Mouse (Mus musculus): ENCODE data around the gene Rdm1. TPM values are rescaled to one million over a fixed set of nuclear protein-coding genes. Genes with fewer than 3 reads are reported as not detected.
"Not testable (repeated sequence)": the region's sequence is repeated elsewhere in the genome, so short reads cannot be mapped to it uniquely, and the experiment has no call there.

The Rdm1 gene
- polyA plus RNA-seq, 1 experiment from 2014 or later: 40.8 TPM

GRCm38 (mm10) chr11:101628733-101629417, 1.9 kb downstream of the Rdm1 start:
- 59% methylated on average over 4 of the region's 5 CpGs for WGBS

GRCm38 (mm10) chr11:101635660-101636059, 8.7 kb downstream of the Rdm1 start:
- no peak overlapping the region for H3K4me2 ChIP-seq (ENCODE audit: low read depth, low read length)
- no peak overlapping the region for H3K9ac ChIP-seq (ENCODE audit: low read length)
- WGBS: 78% methylated on average over 10 of the region's 10 CpGs
- H3K4me3 ChIP-seq (replicated peaks; ENCODE audit: low read length): no peak overlapping the region
- no peaks in the 10 kb centered on the region for H3K27me3 ChIP-seq (ENCODE audit: control insufficient read depth, insufficient read depth, low read length)
- no peaks in the 10 kb centered on the region for H3K9me3 ChIP-seq (replicated peaks; ENCODE audit: control insufficient read depth, low read length)
- ATAC-seq (ENCODE audit: insufficient read depth, low FRiP score): no peak
- no peaks in the 10 kb centered on the region; the same call in 1 of the 2 replicates for H3K36me3 ChIP-seq (ENCODE audit: control insufficient read depth, insufficient read depth, low read length)
- no peak overlapping the region for H3K27ac ChIP-seq (ENCODE audit: low read length)
- no peaks in the 10 kb centered on the region for H3K4me1 ChIP-seq (ENCODE audit: control insufficient read depth, insufficient read depth, low read length)

More at GRCm38 (mm10) chr11:101628733-101629417, 1.9 kb downstream of the Rdm1 start:
- not testable (repeated sequence) for H3K9ac ChIP-seq (ENCODE audit: low read length); ATAC-seq (ENCODE audit: insufficient read depth, low FRiP score); H3K27ac ChIP-seq (ENCODE audit: low read length); H3K27me3 ChIP-seq (ENCODE audit: control insufficient read depth, insufficient read depth, low read length); H3K36me3 ChIP-seq (ENCODE audit: control insufficient read depth, insufficient read depth, low read length); H3K9me3 ChIP-seq (replicated peaks; ENCODE audit: control insufficient read depth, low read length); H3K4me1 ChIP-seq (ENCODE audit: control insufficient read depth, insufficient read depth, low read length)
- peak overlapping the region; percentile 66 for H3K4me3 ChIP-seq (replicated peaks; ENCODE audit: low read length)
- peak overlapping the region; percentile 88 for H3K4me2 ChIP-seq (ENCODE audit: low read depth, low read length)

GRCm38 (mm10) chr11:101639761-101640160, 12.8 kb downstream of the Rdm1 start:
- H3K27me3 ChIP-seq (ENCODE audit: control insufficient read depth, insufficient read depth, low read length): no peaks in the 10 kb centered on the region
- WGBS: 89% methylated on average over 4 of the region's 4 CpGs
- no peak overlapping the region for H3K27ac ChIP-seq (ENCODE audit: low read length)
- no peak overlapping the region for H3K9ac ChIP-seq (ENCODE audit: low read length)
- no peaks in the 10 kb centered on the region for H3K36me3 ChIP-seq (ENCODE audit: control insufficient read depth, insufficient read depth, low read length)
- 0 out of 2 replicates have a peak, but pooled peaks cover 2% of the 10 kb centered on the region for H3K4me1 ChIP-seq (ENCODE audit: control insufficient read depth, insufficient read depth, low read length)
- no peaks in the 10 kb centered on the region for H3K9me3 ChIP-seq (replicated peaks; ENCODE audit: control insufficient read depth, low read length)
- H3K4me2 ChIP-seq (ENCODE audit: low read depth, low read length): no peak overlapping the region
- no peak for ATAC-seq (ENCODE audit: insufficient read depth, low FRiP score)
- H3K4me3 ChIP-seq (replicated peaks; ENCODE audit: low read length): no peak overlapping the region

- peak; percentile 72 for ATAC-seq (ENCODE audit: insufficient read depth, low FRiP score)
- H3K4me1 ChIP-seq (ENCODE audit: control insufficient read depth, insufficient read depth, low read length): not testable (repeated sequence)
- H3K9ac ChIP-seq (ENCODE audit: low read length): peak overlapping the region; percentile 66
Measured at GRCm38 (mm10) chr11:101640857-101641709, 14.1 kb downstream of the Rdm1 start.

GRCm38 (mm10) chr11:101641710-101642642, 15.0 kb downstream of the Rdm1 start:
- H3K9me3 ChIP-seq (replicated peaks; ENCODE audit: control insufficient read depth, low read length); H3K36me3 ChIP-seq (ENCODE audit: control insufficient read depth, insufficient read depth, low read length); H3K4me1 ChIP-seq (ENCODE audit: control insufficient read depth, insufficient read depth, low read length); H3K9ac ChIP-seq (ENCODE audit: low read length); H3K27me3 ChIP-seq (ENCODE audit: control insufficient read depth, insufficient read depth, low read length): not testable (repeated sequence)
- H3K27ac ChIP-seq (ENCODE audit: low read length): peak overlapping the region; percentile 70
- peak; percentile 85 for ATAC-seq (ENCODE audit: insufficient read depth, low FRiP score)
- 5% methylated on average over 13 of the region's 26 CpGs for WGBS
- H3K4me3 ChIP-seq (replicated peaks; ENCODE audit: low read length): peak overlapping the region; percentile 38; the same call in 1 of the 2 replicates
- H3K4me2 ChIP-seq (ENCODE audit: low read depth, low read length): 0 out of 2 replicates have a peak overlapping the region, but pooled peaks have one; percentile 50

More at GRCm38 (mm10) chr11:101640857-101641709, 14.1 kb downstream of the Rdm1 start:
- peak overlapping the region; percentile 38 for H3K4me3 ChIP-seq (replicated peaks; ENCODE audit: low read length)
- WGBS: 4% methylated on average over 53 of the region's 53 CpGs
- not testable (repeated sequence) for H3K27me3 ChIP-seq (ENCODE audit: control insufficient read depth, insufficient read depth, low read length); H3K36me3 ChIP-seq (ENCODE audit: control insufficient read depth, insufficient read depth, low read length); H3K9me3 ChIP-seq (replicated peaks; ENCODE audit: control insufficient read depth, low read length)
- peak overlapping the region; percentile 70 for H3K27ac ChIP-seq (ENCODE audit: low read length)
- H3K4me2 ChIP-seq (ENCODE audit: low read depth, low read length): peak overlapping the region; percentile 50

GRCm38 (mm10) chr11:101642931-101643330, 15.9 kb downstream of the Rdm1 start:
- Histone ChIP-seq H3K9ac (ENCODE audit: low read length) (no peak overlapping the region), H3K27me3 (ENCODE audit: control insufficient read depth, insufficient read depth, low read length) (no peaks in the 10 kb centered on the region), H3K4me3 (replicated peaks; ENCODE audit: low read length) (no peak overlapping the region), H3K4me1 (ENCODE audit: control insufficient read depth, insufficient read depth, low read length) (0 out of 2 replicates have a peak, but pooled peaks cover 2% of the 10 kb centered on the region), H3K36me3 (ENCODE audit: control insufficient read depth, insufficient read depth, low read length) (no peaks in the 10 kb centered on the region), H3K9me3 (replicated peaks; ENCODE audit: control insufficient read depth, low read length) (no peaks in the 10 kb centered on the region), H3K4me2 (ENCODE audit: low read depth, low read length) (no peak overlapping the region), H3K27ac (ENCODE audit: low read length) (no peak overlapping the region)
- 46% methylated on average over 5 of the region's 5 CpGs for WGBS
- ATAC-seq (ENCODE audit: insufficient read depth, low FRiP score): no peak

GRCm38 (mm10) chr11:101644591-101644990, 17.6 kb downstream of the Rdm1 start:
- H3K27me3 ChIP-seq (ENCODE audit: control insufficient read depth, insufficient read depth, low read length): no peaks in the 10 kb centered on the region
- no peak for ATAC-seq (ENCODE audit: insufficient read depth, low FRiP score)
- H3K4me3 ChIP-seq (replicated peaks; ENCODE audit: low read length): no peak overlapping the region
- H3K9ac ChIP-seq (ENCODE audit: low read length): no peak overlapping the region
- no peaks in the 10 kb centered on the region for H3K9me3 ChIP-seq (replicated peaks; ENCODE audit: control insufficient read depth, low read length)
- WGBS: 51% methylated on average over 3 of the region's 3 CpGs
- 0 out of 2 replicates have a peak, but pooled peaks cover 2% of the 10 kb centered on the region for H3K4me1 ChIP-seq (ENCODE audit: control insufficient read depth, insufficient read depth, low read length)
- H3K4me2 ChIP-seq (ENCODE audit: low read depth, low read length): no peak overlapping the region
- H3K36me3 ChIP-seq (ENCODE audit: control insufficient read depth, insufficient read depth, low read length): no peaks in the 10 kb centered on the region
- H3K27ac ChIP-seq (ENCODE audit: low read length): no peak overlapping the region

- H3K9ac ChIP-seq (ENCODE audit: low read length); ATAC-seq (ENCODE audit: insufficient read depth, low FRiP score); H3K4me2 ChIP-seq (ENCODE audit: low read depth, low read length); H3K4me3 ChIP-seq (replicated peaks; ENCODE audit: low read length); H3K27me3 ChIP-seq (ENCODE audit: control insufficient read depth, insufficient read depth, low read length); H3K36me3 ChIP-seq (ENCODE audit: control insufficient read depth, insufficient read depth, low read length); H3K9me3 ChIP-seq (replicated peaks; ENCODE audit: control insufficient read depth, low read length); H3K4me1 ChIP-seq (ENCODE audit: control insufficient read depth, insufficient read depth, low read length): not testable (repeated sequence)
- WGBS: 0% methylated on average over 4 of the region's 4 CpGs
- H3K27ac ChIP-seq (ENCODE audit: low read length): peak overlapping the region; percentile 46; the same call in 1 of the 2 replicates
Measured at GRCm38 (mm10) chr11:101645043-101645410, 18.0 kb downstream of the Rdm1 start.

All from stomach, embryonic 16.5 days (tissue).